Mouse (Mus musculus) midbrain, embryonic 15.5 days (tissue): ENCODE measurements at regions not wholly inside any gene's neighbourhood (a gene's known extent, or its start where the extent isn't known, plus 50 kb on each side); places are given as distances from the start of the nearest gene placed in this dataset.

Experiments used
- ATAC-seq: fragments of 200-750 bp; cut with Nextera tagmentation; replicated peaks from 2 replicates; pipeline ENCODE4 v1.8.0; 2017; ENCODE audit warnings: moderate TSS enrichment
- H3K27ac ChIP-seq: fragments of 300-500 bp; sonication (generic); 2 replicates; pipeline ENCODE4 v1.5.1; 2015; ENCODE audit warnings: mild to moderate bottlenecking, inconsistent platforms
- H3K27me3 ChIP-seq: fragments of 300-500 bp; sonication (generic); replicated peaks from 2 replicates; pipeline ENCODE4 v1.6.1; 2015; ENCODE audit warnings: inconsistent platforms
- H3K36me3 ChIP-seq: fragments of 300-500 bp; sonication (generic); replicated peaks from 2 replicates; pipeline ENCODE4 v1.6.1; 2015; ENCODE audit warnings: inconsistent platforms
- H3K4me1 ChIP-seq: fragments of 300-500 bp; sonication (generic); 2 replicates; pipeline ENCODE4 v1.6.1; 2015; ENCODE audit warnings: inconsistent platforms
- H3K4me2 ChIP-seq: fragments of 300-500 bp; sonication (generic); 2 replicates; pipeline ENCODE4 v1.6.1; 2015; ENCODE audit warnings: inconsistent platforms, mild to moderate bottlenecking, moderate library complexity
- H3K4me3 ChIP-seq: fragments of 300-500 bp; sonication (generic); 2 replicates; pipeline ENCODE4 v1.5.1; 2015; ENCODE audit warnings: mild to moderate bottlenecking, inconsistent platforms
- H3K9ac ChIP-seq: fragments of 300-500 bp; sonication (generic); 2 replicates; pipeline ENCODE4 v1.6.1; 2015; ENCODE audit warnings: mild to moderate bottlenecking, inconsistent platforms
- H3K9me3 ChIP-seq: fragments of 300-500 bp; sonication (generic); 2 replicates; pipeline ENCODE4 v1.6.1; 2016; ENCODE audit warnings: inconsistent platforms
- WGBS: fragments of 180-500 bp; shearing (Covaris S2); methylation state at CpG from one replicate; pipeline ENCODE4 v1.1.7; 2015; ENCODE audit warnings: mixed read lengths; 5-methylcytosine and 5-hydroxymethylcytosine counted together

GRCm38 (mm10) chr3:114279653-114280052 lies 249.3 kb downstream of the Col11a1 start:
- Histone ChIP-seq H3K4me2 (no peak overlapping the region), H3K27ac (no peak overlapping the region), H3K9me3 (no peaks in the 10 kb centered on the region), H3K27me3 (no peaks in the 10 kb centered on the region), H3K4me1 (no peaks in the 10 kb centered on the region), H3K4me3 (no peak overlapping the region), H3K9ac (no peak overlapping the region), H3K36me3 (no peaks in the 10 kb centered on the region)
- WGBS: 32% methylated on average over 2 of the region's 2 CpGs
- ATAC-seq: peak; percentile 80

- Histone ChIP-seq H3K9ac (no peak overlapping the region), H3K4me3 (no peak overlapping the region), H3K9me3 (no peaks in the 10 kb centered on the region), H3K4me1 (no peaks in the 10 kb centered on the region), H3K4me2 (no peak overlapping the region), H3K36me3 (no peaks in the 10 kb centered on the region), H3K27me3 (no peaks in the 10 kb centered on the region), H3K27ac (no peak overlapping the region)
- no peak for ATAC-seq
- whole genome bisulfite sequencing: 93% methylated on average over 1 of the region's 1 CpGs
Measured at GRCm38 (mm10) chr3:114319444-114319843, 289.1 kb downstream of the Col11a1 start.

GRCm38 (mm10) chr3:114334334-114334733 lies 304.0 kb downstream of the Col11a1 start:
- H3K36me3 ChIP-seq: no peaks in the 10 kb centered on the region
- no peak overlapping the region for H3K4me2 ChIP-seq
- H3K9me3 ChIP-seq: no peaks in the 10 kb centered on the region
- H3K4me3 ChIP-seq: no peak overlapping the region
- no peak for ATAC-seq
- no peaks in the 10 kb centered on the region for H3K4me1 ChIP-seq
- H3K9ac ChIP-seq: no peak overlapping the region
- H3K27ac ChIP-seq: no peak overlapping the region
- no peaks in the 10 kb centered on the region for H3K27me3 ChIP-seq

GRCm38 (mm10) chr3:114343714-114344113 lies 313.4 kb downstream of the Col11a1 start:
- no peak overlapping the region for H3K4me3 ChIP-seq
- WGBS: 92% methylated on average over 2 of the region's 2 CpGs
- no peak overlapping the region for H3K27ac ChIP-seq
- no peak overlapping the region for H3K4me2 ChIP-seq
- no peaks in the 10 kb centered on the region for H3K36me3 ChIP-seq
- H3K4me1 ChIP-seq: no peaks in the 10 kb centered on the region
- ATAC-seq: no peak
- no peaks in the 10 kb centered on the region for H3K9me3 ChIP-seq
- H3K27me3 ChIP-seq: no peaks in the 10 kb centered on the region
- no peak overlapping the region for H3K9ac ChIP-seq

- ATAC-seq: no peak
- Histone ChIP-seq H3K4me3 (no peak overlapping the region), H3K27me3 (no peaks in the 10 kb centered on the region), H3K27ac (no peak overlapping the region), H3K4me1 (no peaks in the 10 kb centered on the region), H3K4me2 (no peak overlapping the region), H3K9ac (no peak overlapping the region), H3K36me3 (no peaks in the 10 kb centered on the region), H3K9me3 (no peaks in the 10 kb centered on the region)
- 63% methylated on average over 5 of the region's 5 CpGs for WGBS
Measured at GRCm38 (mm10) chr3:114380044-114380443, 349.7 kb downstream of the Col11a1 start.

- ATAC-seq: no peak
Measured at GRCm38 (mm10) chr3:114403467-114403866, 373.1 kb downstream of the Col11a1 start.

More at GRCm38 (mm10) chr3:114403467-114403866, 373.1 kb downstream of the Col11a1 start:
- no peak overlapping the region for H3K4me3 ChIP-seq
- no peaks in the 10 kb centered on the region for H3K4me1 ChIP-seq
- no peak overlapping the region for H3K27ac ChIP-seq
- no peak overlapping the region for H3K9ac ChIP-seq
- no peak overlapping the region for H3K4me2 ChIP-seq
- H3K36me3 ChIP-seq: no peaks in the 10 kb centered on the region
- no peaks in the 10 kb centered on the region for H3K9me3 ChIP-seq
- H3K27me3 ChIP-seq: no peaks in the 10 kb centered on the region
- 75% methylated on average over 3 of the region's 3 CpGs for WGBS
